Mouse (Mus musculus) R1 (cell line): ENCODE data around the gene Resp18.
"Not testable (repeated sequence)": the region's sequence is repeated elsewhere in the genome, so short reads cannot be mapped to it uniquely, and the experiment has no call there.

Source experiments
- DNase-seq: peaks from one replicate; pipeline ENCODE4 v3.0.0-alpha.2; 2018; ENCODE audit warnings: low read depth, low spot score

The Resp18 gene

DNA sequence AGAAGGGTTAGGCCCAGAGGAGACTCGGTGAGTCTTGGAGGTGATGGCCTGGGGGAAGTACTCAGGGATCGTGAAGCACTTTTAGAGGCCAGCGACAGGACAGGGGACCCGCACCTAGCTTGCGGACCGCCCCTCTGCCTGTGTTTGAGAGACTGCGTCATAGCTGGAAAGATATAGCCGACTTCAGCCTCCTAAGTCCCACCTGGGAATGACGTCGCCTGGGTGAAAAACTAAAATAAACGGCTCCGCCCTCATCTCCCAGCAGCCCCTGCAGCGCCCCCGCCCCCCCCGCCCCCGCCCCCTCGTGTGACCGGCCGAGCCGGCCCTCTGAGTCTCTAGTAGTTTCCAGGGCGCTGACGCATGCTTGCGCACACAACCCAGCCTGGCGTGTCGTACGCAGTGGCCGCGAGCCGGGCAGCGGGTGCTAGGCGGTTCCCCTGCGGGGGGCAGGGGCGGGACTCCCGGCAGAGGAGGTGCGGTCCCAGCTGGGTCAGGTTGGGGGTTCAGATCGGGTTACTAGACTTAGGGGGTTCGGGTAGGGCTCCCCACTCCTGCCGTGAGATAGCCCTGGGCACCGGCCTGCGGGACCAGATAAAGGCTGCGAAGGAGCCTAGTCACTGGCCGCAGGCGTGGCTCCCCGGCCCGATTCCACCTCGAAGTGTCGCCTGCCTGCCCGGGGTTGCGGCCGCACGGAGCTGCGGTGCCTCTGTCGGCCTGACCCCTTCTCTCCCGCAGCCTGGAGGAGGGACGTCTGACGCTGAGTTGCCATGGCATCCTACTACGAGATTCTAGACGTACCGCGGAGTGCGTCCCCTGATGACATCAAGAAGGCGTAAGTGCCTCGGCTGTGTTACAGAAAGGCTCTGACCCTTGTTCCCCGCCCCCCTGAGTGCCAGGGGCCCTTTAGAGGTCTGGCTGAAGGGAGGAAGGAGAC, 41.8 kb downstream of the Resp18 start, which contains the start of gene Dnajb2:
Dnajb2 (plus strand) TSS at position 290 of the 934 bp plus-strand sequence.
- DNase-seq = peak; percentile 90

DNA sequence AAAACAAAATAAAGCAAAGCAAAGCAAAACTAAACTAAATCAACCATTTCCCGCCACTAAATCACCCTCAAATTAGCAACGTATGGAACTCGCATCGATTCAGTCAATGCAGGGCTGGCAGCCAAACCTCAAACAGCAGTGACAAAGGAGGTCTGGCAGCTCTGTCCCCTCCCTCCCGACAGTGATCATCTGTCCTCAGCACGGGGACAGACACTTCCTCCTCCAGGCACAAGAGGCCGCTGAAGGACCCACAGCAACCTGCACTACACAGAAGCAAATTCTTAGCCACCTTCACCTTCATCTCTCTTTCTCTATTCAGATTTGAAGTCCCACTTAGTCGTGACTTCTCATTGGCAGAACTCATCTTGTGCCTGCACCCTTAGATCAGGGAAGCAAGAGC, 43.6 kb downstream of the Resp18 start:
- peak; percentile 66 for DNase-seq

GRCm38 (mm10) chr1:75232489-75232888, 45.7 kb downstream of the Resp18 start:
- DNase-seq = not testable (repeated sequence)

GRCm38 (mm10) chr1:75231664-75232152, 46.5 kb downstream of the Resp18 start, which contains the start of gene A630095N17Rik:
TSS of gene A630095N17Rik (minus strand) at chr1:75232102.
- no peak for DNase-seq

GRCm38 (mm10) chr1:75231224-75231623, 47.0 kb downstream of the Resp18 start:
- no peak for DNase-seq

DNA sequence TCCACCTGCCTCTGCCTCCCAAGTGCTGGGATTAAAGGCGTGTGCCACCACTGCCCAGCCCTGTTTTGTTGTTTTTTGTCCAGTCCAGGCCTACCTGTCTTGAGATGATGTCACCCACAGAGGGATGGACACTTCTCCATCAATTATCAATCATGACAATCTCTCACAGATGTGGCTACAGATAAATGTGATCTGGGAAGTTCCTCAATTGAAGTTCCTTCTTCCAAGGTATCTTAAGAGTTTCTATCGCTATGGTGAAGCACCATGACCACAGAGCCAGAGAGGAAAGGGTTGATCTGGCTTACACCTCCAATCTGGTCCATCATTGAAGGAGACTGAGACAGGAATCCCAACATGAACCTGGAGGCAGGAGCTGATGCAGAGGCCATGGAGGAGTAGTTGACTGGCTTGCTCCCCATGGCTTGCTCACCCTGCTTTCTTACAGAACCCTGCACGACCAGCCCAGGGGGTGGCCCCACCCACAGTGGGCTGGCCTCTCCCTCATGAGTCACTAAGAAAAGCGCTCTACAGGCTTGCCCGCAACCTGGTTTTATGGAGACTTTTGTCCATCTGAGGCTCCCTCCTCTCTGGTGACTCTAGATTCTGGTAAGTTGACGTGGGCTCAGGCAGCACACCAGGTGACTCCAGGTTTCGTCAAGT, 47.8 kb downstream of the Resp18 start:
- DNase-seq = no peak

DNA sequence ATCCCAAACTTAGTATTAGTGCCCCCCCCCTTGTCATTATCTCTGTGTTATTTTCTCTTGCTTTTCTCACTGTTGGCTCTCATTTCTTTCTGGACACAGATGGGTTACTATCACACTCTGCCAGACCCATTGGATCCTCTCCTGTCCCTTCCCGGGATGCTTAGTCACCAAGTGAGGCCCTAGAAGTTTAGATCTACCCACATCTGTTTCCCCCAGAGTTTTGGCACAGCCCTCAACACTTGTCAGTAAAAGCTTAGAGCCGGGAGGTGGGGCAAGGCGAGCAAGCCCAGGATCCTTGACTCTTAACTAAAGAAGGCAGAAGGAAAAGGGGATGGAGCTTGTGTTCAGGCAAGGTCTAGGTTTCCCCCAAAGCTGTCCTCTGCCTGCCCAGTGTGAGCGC, 49.1 kb downstream of the Resp18 start:
- DNase-seq = no peak

- peak; percentile 92 for DNase-seq
Measured at GRCm38 (mm10) chr1:75227653-75228052, 50.6 kb downstream of the Resp18 start.

GRCm38 (mm10) chr1:75226138-75226537, 52.1 kb downstream of the Resp18 start:
- DNase-seq = no peak

DNA sequence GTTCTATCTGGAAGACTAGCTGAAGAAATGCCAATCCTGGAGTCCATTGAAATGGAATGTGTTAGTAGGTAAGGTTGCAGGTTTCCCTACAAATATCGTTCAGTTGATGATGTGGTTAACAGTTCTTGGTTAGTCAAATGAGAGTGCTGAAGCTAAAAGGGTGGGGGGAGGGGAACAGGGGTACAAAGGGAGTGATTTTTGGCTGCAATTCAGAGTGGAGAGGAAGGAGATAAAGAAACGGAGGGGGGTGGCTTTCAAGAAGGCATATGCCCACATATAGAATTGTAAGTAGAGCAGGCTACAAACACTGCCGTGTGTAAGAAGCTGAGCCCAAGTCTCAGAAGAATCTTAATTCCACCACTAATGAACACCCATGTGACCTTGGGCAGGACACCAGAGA, 52.7 kb downstream of the Resp18 start:
- no peak for DNase-seq

- no peak for DNase-seq
Measured at GRCm38 (mm10) chr1:75223532-75223931, 54.7 kb downstream of the Resp18 start.

DNA sequence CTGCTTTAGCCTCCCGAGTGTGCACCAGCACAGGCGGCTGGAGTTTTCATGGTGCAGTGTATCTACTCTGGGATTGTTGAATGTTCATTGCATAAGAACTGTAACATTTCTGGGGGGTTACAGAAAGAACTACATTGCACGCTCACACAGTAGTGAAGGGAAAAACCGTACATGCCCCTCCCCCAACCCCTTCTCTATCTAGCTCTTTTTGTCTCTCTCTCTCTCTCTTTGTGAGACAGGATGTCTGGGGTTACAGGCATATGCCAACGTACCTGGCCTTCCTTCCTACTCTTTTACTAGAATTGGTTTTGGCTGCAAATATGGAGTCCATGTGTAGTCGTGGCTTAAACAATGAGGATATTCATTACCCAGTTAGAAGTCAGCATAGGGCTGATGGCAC, 55.3 kb downstream of the Resp18 start:
- no peak for DNase-seq
